In the genomic region with DNA sequence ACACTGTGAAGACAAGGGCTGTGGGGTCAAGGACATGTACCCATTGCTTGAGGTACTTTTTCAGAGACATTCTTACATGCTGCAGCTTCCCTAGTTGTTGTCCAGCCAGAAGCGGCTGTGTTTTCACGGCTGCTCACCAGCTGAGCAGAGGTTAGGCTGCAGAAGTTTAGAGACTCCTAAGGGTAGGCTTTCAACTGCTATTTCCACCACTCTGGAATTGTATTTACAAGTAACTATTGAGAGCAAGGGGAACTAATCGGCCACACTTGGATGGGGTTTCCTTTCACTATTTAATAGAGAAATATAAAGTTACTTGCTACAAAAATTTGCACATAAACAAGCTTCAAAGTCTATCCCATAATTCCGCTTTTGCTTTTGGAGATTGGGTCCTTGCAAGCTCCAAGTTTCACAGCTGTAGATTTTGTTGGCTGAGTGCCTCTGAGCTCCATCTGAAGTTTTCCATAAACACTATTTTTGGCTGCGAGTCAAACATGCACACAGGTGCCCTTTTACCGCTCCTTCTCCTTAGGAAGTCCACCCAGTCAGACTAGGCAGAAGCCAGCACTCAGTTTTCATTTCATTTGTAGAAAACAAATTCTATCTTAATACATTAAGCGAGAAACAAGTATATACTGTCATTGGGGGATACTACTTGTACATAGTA, we compare ENCODE assay signal across 15 mouse cellular contexts. TPM values are rescaled to one million over a fixed set of nuclear protein-coding genes. Genes with fewer than 3 reads are reported as not detected.
DNase-seq lines count a peak whose midpoint lies in the region; ATAC-seq and TF ChIP-seq lines count a peak whose summit lies in the region.
"Had no signal": no experiment of that assay in that cellular context is flagged by ENCODE, and none has a peak within 500 bp of the region (broad histone marks: within the 10 kb centered on the region; RNA-seq: fewer than 3 reads in every experiment).

No protein-coding gene starts in this region.

- peaks cover 5% of the 10 kb centered on the region; the same call in 1 of the 2 replicates for H3K36me3 ChIP-seq in kidney, embryonic 16.5 days (ENCODE audit: insufficient read depth, low read length)
- H3K36me3 ChIP-seq in lung, postnatal 0 days (ENCODE audit: insufficient read depth, low read length), result no peaks in the 10 kb centered on the region

- H3K4me3 ChIP-seq in kidney, embryonic 16.5 days (ENCODE audit: low read length), result no peak overlapping the region
- no peak overlapping the region for H3K4me3 ChIP-seq in lung, postnatal 0 days (ENCODE audit: low read depth, low read length)
- H3K4me3 ChIP-seq: gastrocnemius, adult 2 months; hindbrain, embryonic 13.5 days; neural tube, embryonic 15.5 days had no signal

- DNase-seq in cerebellum, postnatal 10 days, result peak; percentile 7 to 12
- DNase-seq in cerebellum, adult 9-11 months, result no peak
- DNase-seq in kidney, adult 18-20 months, result peak; percentile 43
- DNase-seq in kidney, adult 9 months, result peak; percentile 57
- peak; percentile 72 for DNase-seq in lung, postnatal 0 days (ENCODE audit: low spot score)
- DNase-seq in frontal cortex, postnatal 36 days (ENCODE audit: low spot score in 2 of 2), result no peak
- DNase-seq in spleen, postnatal 10 days (ENCODE audit: low spot score in 2 of 2), result no peak
- DNase-seq: adrenal gland, adult 8-10 months; cerebellum, adult 18-20 months; gastrocnemius, adult 2 months had no signal

- H3K9me3 ChIP-seq in kidney, embryonic 16.5 days (ENCODE audit: low read length), result no peaks in the 10 kb centered on the region
- no peaks in the 10 kb centered on the region for H3K9me3 ChIP-seq in lung, postnatal 0 days (ENCODE audit: low read length)
- H3K9me3 ChIP-seq: G1E; hindbrain, embryonic 13.5 days; neural tube, embryonic 15.5 days had no signal

- H3K27me3 ChIP-seq in kidney, embryonic 16.5 days (ENCODE audit: insufficient read depth, low read length), result no peaks in the 10 kb centered on the region
- no peaks in the 10 kb centered on the region for H3K27me3 ChIP-seq in lung, postnatal 0 days (replicated peaks; ENCODE audit: insufficient read depth, low read length)
- H3K27me3 ChIP-seq: hindbrain, embryonic 13.5 days; neural tube, embryonic 15.5 days had no signal

- no peaks in the 10 kb centered on the region for H3K4me1 ChIP-seq in kidney, embryonic 16.5 days (ENCODE audit: insufficient read depth, low read length)
- peaks cover 7% of the 10 kb centered on the region; the same call in 1 of the 2 replicates for H3K4me1 ChIP-seq in lung, postnatal 0 days (ENCODE audit: insufficient read depth, low read depth, low read length)
- H3K4me1 ChIP-seq: hindbrain, embryonic 13.5 days; neural tube, embryonic 15.5 days had no signal

- H3K27ac ChIP-seq in kidney, embryonic 16.5 days (ENCODE audit: low read length), result no peak overlapping the region
- H3K27ac ChIP-seq in lung, postnatal 0 days (ENCODE audit: low read length), result peak overlapping the region; percentile 20
- H3K27ac ChIP-seq: gastrocnemius, adult 2 months; hindbrain, embryonic 13.5 days; neural tube, embryonic 15.5 days had no signal

- H3K9ac ChIP-seq in kidney, embryonic 16.5 days (replicated peaks; ENCODE audit: low read length), result no peak overlapping the region
- H3K9ac ChIP-seq in lung, postnatal 0 days (replicated peaks; ENCODE audit: low read depth), result no peak overlapping the region
- H3K9ac ChIP-seq: hindbrain, embryonic 13.5 days; neural tube, embryonic 15.5 days had no signal

- no peak; the same call in 1 of the 2 replicates for TF ChIP-seq EP300 in lung, postnatal 0 days (IDR thresholded peaks at IDR 0.05)

- no peak for TF ChIP-seq CTCF in lung, postnatal 0 days (IDR thresholded peaks at IDR 0.05)

- ATAC-seq in kidney, embryonic 16.5 days (ENCODE audit: low FRiP score, low TSS enrichment), result no peak
- ATAC-seq in lung, postnatal 0 days, result 0 out of 2 replicates have a peak, but pooled peaks have one; percentile 27

- 77% methylated on average over 7 of the region's 7 CpGs for WGBS in kidney, embryonic 16.5 days
- 42% methylated on average over 7 of the region's 7 CpGs for WGBS in lung, postnatal 0 days

- H3K4me2 ChIP-seq in kidney, embryonic 16.5 days (replicated peaks; ENCODE audit: low read depth, low read length), result no peak overlapping the region
- H3K4me2 ChIP-seq in lung, postnatal 0 days (replicated peaks; ENCODE audit: low read depth, low read length), result no peak overlapping the region
- H3K4me2 ChIP-seq: hindbrain, embryonic 13.5 days; midbrain, embryonic 11.5 days; neural tube, embryonic 15.5 days had no signal

RNA-seq across cellular contexts. Expression of gene Kcnj13, which starts 2.5 kb away (rescaled TPM):
- 0.94 and 1.2 TPM in 2 replicates for polyA plus RNA-seq in kidney, embryonic 16.5 days (2015; fragmentation: Nextera tagmentation; extraction: Ambion mirVana)
- 41.4 and 48.7 TPM in 2 replicates for polyA plus RNA-seq in lung, postnatal 0 days (2015; fragmentation: Nextera tagmentation; extraction: Ambion mirVana)
- polyA plus RNA-seq: G1E had no signal

Comparison
In these comparisons a context has a peak if more than half of its experiments do, and no peak if none do; other contexts are left out.
1. DNase-seq: peak in cerebellum, postnatal 10 days (2 of 2), kidney, adult 18-20 months (single experiment), kidney, adult 9 months (single experiment) and lung, postnatal 0 days (single experiment); none in cerebellum, adult 9-11 months (single experiment), frontal cortex, postnatal 36 days (0 of 2) and spleen, postnatal 10 days (0 of 2).
2. RNA of gene Kcnj13, which starts 2.5 kb away (polyA plus RNA-seq): 41.4 to 48.7 TPM in lung, postnatal 0 days; 0.94 to 1.2 TPM in kidney, embryonic 16.5 days; every median in the first group is over 10 times any median in the second.